Mouse (Mus musculus) heart, adult 2 months (tissue): ENCODE measurements at regions not wholly inside any gene's neighbourhood (a gene's known extent, or its start where the extent isn't known, plus 50 kb on each side); places are given as distances from the start of the nearest gene placed in this dataset.

Experiments used
- CTCF ChIP-seq: fragments of 200-600 bp; IDR thresholded peaks from 2 replicates; pipeline ENCODE4 v1.8.1; 2022; ENCODE audit warnings: antibody characterized with exemption, mild to moderate bottlenecking, moderate library complexity
- EP300 ChIP-seq: fragments of 200-500 bp; IDR thresholded peaks from 2 replicates; pipeline ENCODE4 v1.6.1; 2011; ENCODE audit warnings: low read depth, low read length, control low read depth; ENCODE audit not compliant: insufficient read depth

- TF ChIP-seq EP300: no peak
- TF ChIP-seq CTCF: peak; percentile 30; the same call in 1 of the 2 replicates
Observed at GRCm38 (mm10) chr11:45645815-45646214, 206.0 kb upstream of the Clint1 start.
